Comparison of ENCODE assay signal across 27 mouse cellular contexts in genomic region chr12:15551281-15551900, GRCm38 (mm10).
DNase-seq lines count a peak whose midpoint lies in the region; ATAC-seq and TF ChIP-seq lines count a peak whose summit lies in the region.
"Had no signal": no experiment of that assay in that cellular context is flagged by ENCODE, and none has a peak within 500 bp of the region (broad histone marks: within the 10 kb centered on the region; RNA-seq: fewer than 3 reads in every experiment).

No protein-coding gene starts in this region.

- peak; percentile 96 for TF ChIP-seq EP300 in CH12.LX (IDR thresholded peaks at IDR 0.05; ENCODE audit: low read length)

- TF ChIP-seq RAD21 in CH12.LX (IDR thresholded peaks at IDR 0.05; ENCODE audit: low read depth, low read length), result no peak

- peak overlapping the region; percentile 86 for H3K27ac ChIP-seq in CH12.LX (ENCODE audit: insufficient read depth, low read depth)
- H3K27ac ChIP-seq in limb, embryonic 14.5 days (replicated peaks; ENCODE audit: low read depth, low read length), result no peak overlapping the region
- H3K27ac ChIP-seq: forebrain, embryonic 12.5 days; forebrain, embryonic 15.5 days; heart, adult 2 months; heart, embryonic 10.5 days; heart, embryonic 13.5 days; hindbrain, embryonic 14.5 days; hindbrain, postnatal 0 days had no signal

- peaks cover 4 to 29% of the 10 kb centered on the region in 2 experiments; a peak in 3 of 4 replicates for H3K4me1 ChIP-seq in CH12.LX (ENCODE audit: control insufficient read depth in 1 of 2, insufficient read depth in 2 of 2)
- H3K4me1 ChIP-seq in limb, embryonic 14.5 days (ENCODE audit: control insufficient read depth, insufficient read depth, low read length), result no peaks in the 10 kb centered on the region
- H3K4me1 ChIP-seq: forebrain, embryonic 12.5 days; forebrain, embryonic 15.5 days; heart, embryonic 10.5 days; heart, embryonic 13.5 days had no signal

- TF ChIP-seq CTCF in CH12.LX (conservative IDR thresholded peaks at IDR 0.05 in 1 of 2, IDR thresholded peaks at IDR 0.05 in 1 of 2; ENCODE audit: low read depth in 2 of 2, low read length in 2 of 2), result no peak

- peak overlapping the region; percentile 93 for H3K9ac ChIP-seq in CH12.LX (ENCODE audit: insufficient read depth, low read depth)
- no peak overlapping the region for H3K9ac ChIP-seq in limb, embryonic 14.5 days (ENCODE audit: low read depth, low read length, severe bottlenecking)
- H3K9ac ChIP-seq: forebrain, embryonic 12.5 days; forebrain, embryonic 15.5 days; heart, embryonic 13.5 days; hindbrain, embryonic 14.5 days had no signal

- dilution Hi-C loops in CH12.LX (cut with MboI; ENCODE audit: extremely low pct_ligation_motif_present, extremely low pct_unique_long_range_greater_than_20kb, low sequenced_read_pairs), result no loop called here

- peak overlapping the region; percentile 65 to 83 (median 66) for H3K4me3 ChIP-seq in CH12.LX (replicated peaks in 1 of 3; ENCODE audit: low read depth in 2 of 3, low read length in 2 of 3, poor library complexity in 1 of 3)
- no peak overlapping the region for H3K4me3 ChIP-seq in limb, embryonic 14.5 days (replicated peaks; ENCODE audit: low read length)
- H3K4me3 ChIP-seq: erythroblast, embryonic 14.5 days; forebrain, embryonic 12.5 days; forebrain, embryonic 15.5 days; heart, adult 2 months; heart, embryonic 10.5 days; heart, embryonic 13.5 days had no signal

- in situ Hi-C loops in CH12.LX (cut with MboI; ENCODE audit: low pct_ligation_motif_present, low pct_unique_long_range_greater_than_20kb, low sequenced_read_pairs), result loop anchor here (5.0 kb wide), 1 partner anchor 36 kb away; no protein-coding TSS in a partner anchor

- WGBS in limb, embryonic 14.5 days, result 30% methylated on average over 4 of the region's 4 CpGs

- peak; percentile 19; the same call in 1 of the 2 replicates for TF ChIP-seq POLR2A in CH12.LX (IDR thresholded peaks at IDR 0.05; ENCODE audit: low read depth, low read length)
- no peak for TF ChIP-seq POLR2A in limb, embryonic 14.5 days (IDR thresholded peaks at IDR 0.05; ENCODE audit: borderline replicate concordance, extremely low read depth, insufficient read depth, insufficient read length)

- no peaks in the 10 kb centered on the region for H3K9me3 ChIP-seq in CH12.LX (replicated peaks; ENCODE audit: low read length)
- H3K9me3 ChIP-seq in limb, embryonic 14.5 days (ENCODE audit: control insufficient read depth, low read length), result no peaks in the 10 kb centered on the region
- H3K9me3 ChIP-seq: forebrain, embryonic 12.5 days; forebrain, embryonic 15.5 days; G1E; heart, embryonic 10.5 days; heart, embryonic 13.5 days had no signal

- peaks cover 26% of the 10 kb centered on the region for H3K79me2 ChIP-seq in CH12.LX (replicated peaks; ENCODE audit: control insufficient read depth, extremely low read depth, insufficient read depth, poor library complexity, severe bottlenecking)

- no peaks in the 10 kb centered on the region for H3K27me3 ChIP-seq in CH12.LX (replicated peaks)
- H3K27me3 ChIP-seq in limb, embryonic 14.5 days (ENCODE audit: control insufficient read depth, insufficient read depth, low read length), result no peaks in the 10 kb centered on the region
- H3K27me3 ChIP-seq: forebrain, embryonic 12.5 days; forebrain, embryonic 15.5 days; heart, embryonic 13.5 days had no signal

- peaks cover 0 to 8% of the 10 kb centered on the region in 2 experiments for H3K36me3 ChIP-seq in CH12.LX (replicated peaks in 1 of 2; ENCODE audit: control insufficient read depth in 1 of 2, insufficient read depth in 1 of 2, low read length in 1 of 2)
- no peaks in the 10 kb centered on the region for H3K36me3 ChIP-seq in limb, embryonic 14.5 days (ENCODE audit: control insufficient read depth, insufficient read depth, low read length)
- H3K36me3 ChIP-seq: forebrain, embryonic 12.5 days; forebrain, embryonic 15.5 days; G1E; heart, embryonic 10.5 days; heart, embryonic 13.5 days had no signal

- DNase-seq in A20 (ENCODE audit: low read depth, low spot score) (peak; percentile 33), CH12.LX (ENCODE audit: extremely low read depth) (peak; percentile 84)
- peak; percentile 64 for DNase-seq in limb, embryonic 14.5 days (ENCODE audit: low spot score)
- no peak for DNase-seq in right cerebral cortex, adult 2 months (ENCODE audit: low spot score in 2 of 2)
- DNase-seq in urinary bladder, postnatal 36 days (ENCODE audit: low spot score in 2 of 2), result no peak
- no peak for DNase-seq in cerebellum, adult 9-11 months
- DNase-seq: adrenal gland, adult 2 months; adrenal gland, postnatal 14 days; cerebellum, adult 11 months; cerebellum, adult 2 months; cerebellum, postnatal 10 days; cerebellum, postnatal 36 days; embryo, embryonic 11 days; gastrocnemius, postnatal 10 days; gastrocnemius, postnatal 36 days; heart, adult 2 months; heart, postnatal 14 days; heart, postnatal 4 days had no signal

- peak overlapping the region; percentile 99 for H3K4me2 ChIP-seq in CH12.LX (ENCODE audit: insufficient read depth, low read depth, poor library complexity, severe bottlenecking)
- H3K4me2 ChIP-seq in limb, embryonic 14.5 days (replicated peaks; ENCODE audit: low read depth, low read length, severe bottlenecking), result no peak overlapping the region
- H3K4me2 ChIP-seq: forebrain, embryonic 12.5 days; forebrain, embryonic 15.5 days; heart, embryonic 13.5 days; hindbrain, embryonic 14.5 days had no signal

- no peak for ATAC-seq in limb, embryonic 14.5 days (ENCODE audit: low FRiP score, low read depth)
- ATAC-seq: forebrain, embryonic 15.5 days; hindbrain, postnatal 0 days; inflammation-experienced regulatory T-cells, adult 6 months had no signal

TF ChIP-seq in CH12.LX, 34 proteins besides CTCF, POLR2A, EP300 and RAD21:
- TF ChIP-seq CHD1 (IDR thresholded peaks at IDR 0.05; ENCODE audit: low read depth, low read length), result no peak
- TF ChIP-seq ELF1 (IDR thresholded peaks at IDR 0.05; ENCODE audit: low read depth, low read length), result peak; percentile 81
- no peak for TF ChIP-seq GABPA (IDR thresholded peaks at IDR 0.05; ENCODE audit: insufficient replicate concordance, low read depth, low read length)
- TF ChIP-seq MEF2A (IDR thresholded peaks at IDR 0.05; ENCODE audit: borderline replicate concordance, low read depth, low read length), result peak; percentile 71; the same call in 1 of the 2 replicates
- peak; percentile 74 for TF ChIP-seq RCOR1 (conservative IDR thresholded peaks at IDR 0.05; ENCODE audit: low read depth, low read length)
- peak; percentile 94 for TF ChIP-seq MYC (IDR thresholded peaks at IDR 0.05; ENCODE audit: low read depth, low read length)
- peak; percentile 86 for TF ChIP-seq TCF12 (IDR thresholded peaks at IDR 0.05; ENCODE audit: low read depth, low read length)
- TF ChIP-seq USF2 (conservative IDR thresholded peaks at IDR 0.05; ENCODE audit: low read depth, low read length), result no peak
- no peak; the same call in 1 of the 2 replicates for TF ChIP-seq CHD2 (IDR thresholded peaks at IDR 0.05; ENCODE audit: low read length)
- peak; percentile 96 for TF ChIP-seq IRF4 (IDR thresholded peaks at IDR 0.05; ENCODE audit: low read depth, low read length)
- TF ChIP-seq HCFC1 (IDR thresholded peaks at IDR 0.05; ENCODE audit: low read depth, low read length), result peak; percentile 36; the same call in 1 of the 2 replicates
- TF ChIP-seq BHLHE40 (IDR thresholded peaks at IDR 0.05; ENCODE audit: low read depth, low read length), result peak; percentile 94
- TF ChIP-seq USF1 (IDR thresholded peaks at IDR 0.05; ENCODE audit: low read depth, low read length), result no peak
- peak; percentile 41; the same call in 1 of the 2 replicates for TF ChIP-seq NELFE (IDR thresholded peaks at IDR 0.05; ENCODE audit: low read depth, low read length)
- 0 out of 2 replicates have a peak, but pooled peaks have one; percentile 49 for TF ChIP-seq MAZ (IDR thresholded peaks at IDR 0.05; ENCODE audit: low read depth, low read length)
- TF ChIP-seq JUND (conservative IDR thresholded peaks at IDR 0.05; ENCODE audit: low read depth, low read length), result peak; percentile 83
- TF ChIP-seq KAT2A (IDR thresholded peaks at IDR 0.05; ENCODE audit: insufficient replicate concordance, low read length), result no peak
- no peak for TF ChIP-seq NRF1 (IDR thresholded peaks at IDR 0.05; ENCODE audit: low read depth, low read length)
- TF ChIP-seq MXI1 (IDR thresholded peaks at IDR 0.05; ENCODE audit: low read depth, low read length), result no peak
- peak; percentile 61 for TF ChIP-seq TBP (conservative IDR thresholded peaks at IDR 0.05; ENCODE audit: low read depth, low read length)
- TF ChIP-seq ETS1 (conservative IDR thresholded peaks at IDR 0.05; ENCODE audit: low read depth, low read length), result peak; percentile 94
- TF ChIP-seq SMC3 (IDR thresholded peaks at IDR 0.05; ENCODE audit: low read depth, low read length), result 0 out of 2 replicates have a peak, but pooled peaks have one; percentile 3
- peak; percentile 80 for TF ChIP-seq MAX (IDR thresholded peaks at IDR 0.05; ENCODE audit: low read length)
- TF ChIP-seq ZC3H11A (IDR thresholded peaks at IDR 0.05; ENCODE audit: low read depth, low read length), result no peak
- no peak for TF ChIP-seq POLR2AphosphoS2 (IDR thresholded peaks at IDR 0.05; ENCODE audit: low read depth, low read length)
- TF ChIP-seq JUN (IDR thresholded peaks at IDR 0.05; ENCODE audit: insufficient read depth, low read depth, low read length), result peak; percentile 85
- TF ChIP-seq SIN3A (IDR thresholded peaks at IDR 0.05; ENCODE audit: low read length), result no peak; the same call in none of the 2 replicates
- TF ChIP-seq ZNF384 (IDR thresholded peaks at IDR 0.05; ENCODE audit: low read depth, low read length), result no peak
- TF ChIP-seq MAFK (IDR thresholded peaks at IDR 0.05; ENCODE audit: insufficient replicate concordance, low read length), result no peak
TF ChIP-seq in CH12.LX: peak in this region for 16.

Comparison
In these comparisons a context has a peak if more than half of its experiments do, and no peak if none do; other contexts are left out.
1. DNase-seq: peak in A20 (single experiment), CH12.LX (single experiment) and limb, embryonic 14.5 days (single experiment); none in right cerebral cortex, adult 2 months (0 of 2), urinary bladder, postnatal 36 days (0 of 2) and cerebellum, adult 9-11 months (single experiment).